Mouse (Mus musculus) ES-E14 (cell line): ENCODE measurements around the gene Pax3. TPM values are rescaled to one million over a fixed set of nuclear protein-coding genes. Genes with fewer than 3 reads are reported as not detected.
A peak's percentile ranks its signal among the peaks of the same experiment; 100 is the strongest.

Experiments used
- DNase-seq: peaks from one replicate; pipeline ENCODE4 v3.0.0-alpha.2; 2013; ENCODE audit warnings: low read depth, low spot score
- H3K27ac ChIP-seq: 2 replicates; pipeline ENCODE4 v1.5.1; 2012; ENCODE audit warnings: low read depth, mild to moderate bottlenecking, low read length, moderate library complexity, mixed read lengths; ENCODE audit not compliant: poor library complexity, insufficient read depth, severe bottlenecking
- H3K36me3 ChIP-seq: 2 replicates; pipeline ENCODE4 v1.6.1; 2012; ENCODE audit warnings: mild to moderate bottlenecking, low read length, moderate library complexity, mixed read lengths; ENCODE audit not compliant: control insufficient read depth, poor library complexity, insufficient read depth, severe bottlenecking
- H3K4me1 ChIP-seq, 2 experiments: fragments of 150-350 bp in 1 of 2; sonication (generic) in 1 of 2; 2 replicates each; pipeline ENCODE4 v1.6.1; 2012; ENCODE audit warnings: low read length in 2 of 2, mild to moderate bottlenecking in 1 of 2, mixed read lengths in 1 of 2; ENCODE audit not compliant: control insufficient read depth in 2 of 2, insufficient read depth in 2 of 2, poor library complexity in 1 of 2
- H3K4me3 ChIP-seq, 2 experiments: fragments of 150-350 bp in 1 of 2; sonication (generic) in 1 of 2; 2 replicates each; pipeline ENCODE4 v1.5.1; 2012; ENCODE audit warnings: low read length in 2 of 2, low read depth in 1 of 2, mild to moderate bottlenecking in 1 of 2, mixed read lengths in 1 of 2; ENCODE audit not compliant: insufficient read depth in 1 of 2, poor library complexity in 1 of 2, severe bottlenecking in 1 of 2
- H3K9ac ChIP-seq: 2 replicates; pipeline ENCODE4 v1.6.1; 2012; ENCODE audit warnings: low read depth, mild to moderate bottlenecking, low read length, mixed read lengths; ENCODE audit not compliant: poor library complexity, insufficient read depth, severe bottlenecking
- H3K9me3 ChIP-seq: fragments of 150-350 bp; sonication (generic); 2 replicates; pipeline ENCODE4 v1.6.1; 2012; ENCODE audit warnings: low read depth, mild to moderate bottlenecking, low read length; ENCODE audit not compliant: control insufficient read depth, insufficient read depth
- CHD2 ChIP-seq: IDR thresholded peaks from 2 replicates; pipeline ENCODE4 v1.6.1; 2014; ENCODE audit warnings: mild to moderate bottlenecking, low read depth, low read length, inconsistent platforms
- HCFC1 ChIP-seq: IDR thresholded peaks from 2 replicates; pipeline ENCODE4 v1.6.1; 2012; ENCODE audit warnings: low read length, inconsistent platforms, borderline replicate concordance; ENCODE audit not compliant: insufficient read depth
- MAFK ChIP-seq: IDR thresholded peaks from 2 replicates; pipeline ENCODE4 v1.6.1; 2014; ENCODE audit warnings: mild to moderate bottlenecking, low read depth, low read length, inconsistent platforms; ENCODE audit not compliant: insufficient read depth
- ZC3H11A ChIP-seq: IDR thresholded peaks from 2 replicates; pipeline ENCODE4 v1.6.1; 2012; ENCODE audit warnings: low read depth, mild to moderate bottlenecking, inconsistent platforms, low read length, borderline replicate concordance
- ZNF384 ChIP-seq: IDR thresholded peaks from 2 replicates; pipeline ENCODE4 v1.6.1; 2012; ENCODE audit warnings: low read depth, low read length, inconsistent platforms
- in situ Hi-C, 2 experiments: fragments of 600-800 bp; cut with MboI; formaldehyde crosslinking; loops; one replicate each; pipeline ENCODE4 v1.15.1; 2025; ENCODE audit warnings: low sequenced_read_pairs in 2 of 2, inconsistent platforms in 1 of 2; ENCODE audit not compliant: unreplicated experiment in 2 of 2
- total RNA-seq: library from RNA; depleted of rRNA; stranded (reverse); fragments of 300-350 nt; gene quantifications from 2 replicates; pipeline ENCODE4 v1.2.3, GENCODE M21; 2012

The Pax3 gene
- total RNA-seq, 1 experiment = 0.71 TPM

GRCm38 (mm10) chr1:78200191-78200590 lies 3.3 kb upstream of the Pax3 start:
- DNase-seq = no peak
- Histone ChIP-seq H3K27ac (no peak overlapping the region), H3K4me1 (peaks cover 0 to 2% of the 10 kb centered on the region in 2 experiments; a peak in 1 of 4 replicates), H3K9me3 (no peaks in the 10 kb centered on the region), H3K9ac (no peak overlapping the region), H3K4me3 (no peak overlapping the region), H3K36me3 (no peaks in the 10 kb centered on the region)
- TF ChIP-seq CHD2 = no peak
- TF ChIP-seq HCFC1 = no peak
- no peak for TF ChIP-seq ZNF384
- TF ChIP-seq MAFK = no peak
- no peak for TF ChIP-seq ZC3H11A
- in situ Hi-C loops = no loop called here

DNA sequence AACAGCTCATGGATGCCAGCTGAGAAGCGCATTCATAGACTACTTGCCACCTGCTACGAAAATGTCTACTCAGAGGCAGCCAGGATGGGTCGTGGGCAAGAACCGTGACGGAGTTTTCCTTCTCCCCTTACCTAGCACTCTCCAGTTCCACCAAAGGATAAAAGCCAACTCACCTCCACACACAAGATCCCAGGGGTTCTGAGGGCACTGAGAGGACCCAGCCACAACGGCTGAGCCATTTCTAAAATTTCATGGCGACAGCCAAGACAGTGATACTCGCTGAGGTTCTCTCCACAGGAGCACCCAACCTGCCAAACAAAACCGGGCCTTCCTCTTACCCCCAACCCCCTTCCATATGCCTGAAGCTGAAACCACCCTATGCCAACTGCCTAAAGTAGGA lies 2.3 kb upstream of the Pax3 start:
- Histone ChIP-seq H3K9ac (no peak overlapping the region), H3K9me3 (no peaks in the 10 kb centered on the region), H3K4me1 (peaks cover 0 to 4% of the 10 kb centered on the region in 2 experiments; a peak in 1 of 4 replicates), H3K36me3 (no peaks in the 10 kb centered on the region), H3K4me3 (no peak overlapping the region), H3K27ac (no peak overlapping the region)
- no peak for TF ChIP-seq MAFK
- TF ChIP-seq ZNF384 = no peak
- TF ChIP-seq CHD2 = no peak
- in situ Hi-C loops = no loop called here
- DNase-seq = no peak

DNA sequence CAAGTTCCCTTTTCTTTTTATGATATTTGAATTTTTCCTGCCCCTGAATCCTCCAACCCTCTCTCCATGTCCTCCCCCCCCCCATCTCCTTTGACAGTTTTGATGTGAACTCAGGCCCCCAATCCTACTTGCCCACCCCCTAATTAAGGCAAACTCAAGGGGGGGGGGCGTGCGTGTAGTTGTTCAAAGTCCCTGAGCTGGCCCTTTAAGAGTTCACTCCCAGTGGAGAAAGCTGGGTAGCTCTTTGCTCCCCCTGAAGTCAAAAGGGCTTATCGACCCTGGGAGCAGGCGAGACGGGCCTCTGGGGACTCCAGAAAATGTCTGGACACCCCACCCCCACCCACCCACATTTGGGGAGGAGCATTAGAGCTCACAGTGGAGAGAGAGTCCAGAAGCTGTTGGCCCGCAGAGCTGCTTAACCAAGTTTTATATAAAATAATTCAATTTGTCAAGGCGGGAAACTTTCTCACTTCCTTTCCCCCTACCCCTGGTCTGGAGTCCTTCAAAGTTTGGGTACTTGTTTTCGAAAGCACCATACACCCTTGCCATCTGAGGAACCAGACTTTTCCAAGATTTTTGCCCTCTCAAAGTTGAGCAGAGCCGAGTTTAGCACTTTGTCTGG lies 1.5 kb upstream of the Pax3 start:
- in situ Hi-C loops = no loop called here
- Histone ChIP-seq H3K9ac (no peak overlapping the region), H3K36me3 (no peaks in the 10 kb centered on the region), H3K4me1 (peaks cover 0 to 4% of the 10 kb centered on the region in 2 experiments; a peak in 1 of 4 replicates), H3K4me3 (no peak overlapping the region), H3K27ac (no peak overlapping the region), H3K9me3 (no peaks in the 10 kb centered on the region)
- TF ChIP-seq CHD2 = no peak
- no peak for TF ChIP-seq MAFK
- no peak for TF ChIP-seq ZC3H11A
- TF ChIP-seq ZNF384 = no peak
- TF ChIP-seq HCFC1 = no peak
- DNase-seq = no peak

DNA sequence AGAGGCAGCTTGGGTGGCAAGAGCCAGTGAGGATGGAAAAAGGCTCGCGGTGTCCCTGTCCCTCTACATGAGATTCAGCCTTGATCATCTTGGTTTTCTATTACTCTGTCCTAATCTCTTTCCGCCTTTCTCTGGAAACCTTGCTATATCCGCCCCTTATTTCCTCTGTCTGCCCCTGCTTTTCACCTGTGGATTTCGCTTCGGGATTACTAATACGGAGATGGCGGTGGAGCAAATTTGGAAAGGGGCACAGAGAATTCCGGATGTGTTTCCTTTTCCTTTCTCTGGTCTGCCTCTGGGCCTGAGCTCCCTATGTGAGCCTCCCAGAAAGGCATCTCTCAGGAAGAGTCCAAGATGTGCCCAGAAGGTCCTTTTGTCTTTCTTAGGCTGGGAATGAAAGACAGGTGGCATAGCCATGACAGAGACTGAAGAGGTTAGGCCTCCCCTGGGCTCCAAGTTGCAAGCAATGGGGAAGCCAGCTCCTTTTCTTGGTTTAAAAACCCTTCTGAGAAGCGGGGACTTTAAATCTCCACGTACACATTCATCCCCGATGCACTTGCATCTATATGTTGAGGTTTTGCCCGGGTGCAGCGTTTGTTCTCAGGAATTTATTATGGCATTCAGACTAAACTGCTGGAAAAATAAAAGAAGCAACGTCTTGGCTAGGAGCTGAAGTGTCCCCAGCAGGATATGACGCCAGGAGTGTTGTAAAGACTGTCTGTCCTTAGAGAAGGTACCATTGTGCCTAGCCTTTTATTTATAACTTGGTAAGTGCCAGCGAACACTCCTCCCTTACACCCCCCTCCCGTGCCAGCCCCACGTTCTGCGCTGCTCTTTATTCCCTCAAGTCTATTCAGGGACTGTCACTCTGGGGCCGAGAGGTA lies 659 bp upstream of the Pax3 start:
- TF ChIP-seq HCFC1 (no peak), MAFK (no peak), ZNF384 (no peak), CHD2 (no peak), ZC3H11A (no peak)
- DNase-seq = no peak
- no peaks in the 10 kb centered on the region for H3K36me3 ChIP-seq
- H3K4me1 ChIP-seq = peaks cover 0 to 4% of the 10 kb centered on the region in 2 experiments; a peak in 1 of 4 replicates
- H3K9ac ChIP-seq = no peak overlapping the region
- in situ Hi-C loops = no loop called here
- no peak overlapping the region for H3K27ac ChIP-seq
- no peaks in the 10 kb centered on the region for H3K9me3 ChIP-seq
- peak overlapping the region in 1 of 2 experiments; percentile 31; a peak in 1 of 4 replicates for H3K4me3 ChIP-seq
